26 mouse cellular contexts compared by ENCODE assay signal in the genomic region with DNA sequence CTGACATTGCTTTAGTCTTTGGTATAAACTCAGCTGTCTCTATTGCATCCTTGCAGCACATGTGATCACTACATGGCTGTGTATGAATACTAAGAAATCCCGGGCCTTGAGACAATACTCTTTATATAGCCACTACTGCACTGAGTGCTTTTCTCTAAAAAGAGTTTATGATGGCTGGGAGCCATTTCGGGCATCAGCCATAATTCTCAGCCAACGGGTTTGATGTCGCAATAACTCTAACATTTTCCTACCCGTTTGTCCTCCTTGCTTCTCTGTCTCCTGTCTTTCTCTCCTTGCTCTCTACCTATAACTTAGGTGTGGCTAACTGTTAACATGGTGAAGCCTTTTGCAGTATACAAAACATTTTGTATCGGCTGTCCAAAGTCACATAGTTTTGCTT.
DNase-seq lines count a peak whose midpoint lies in the region; ATAC-seq and TF ChIP-seq lines count a peak whose summit lies in the region.
"Had no signal": no experiment of that assay in that cellular context is flagged by ENCODE, and none has a peak within 500 bp of the region (broad histone marks: within the 10 kb centered on the region; RNA-seq: fewer than 3 reads in every experiment).

No protein-coding gene starts in this region.

- no peaks in the 10 kb centered on the region for H3K4me1 ChIP-seq in heart, embryonic 10.5 days
- H3K4me1 ChIP-seq in lung, postnatal 0 days (ENCODE audit: insufficient read depth, low read depth, low read length): no peaks in the 10 kb centered on the region
- H3K4me1 ChIP-seq: embryonic facial prominence, embryonic 13.5 days; embryonic facial prominence, embryonic 15.5 days; forebrain, embryonic 10.5 days; forebrain, embryonic 12.5 days had no signal

- no peak overlapping the region for H3K4me3 ChIP-seq in heart, embryonic 10.5 days
- no peak overlapping the region for H3K4me3 ChIP-seq in lung, postnatal 0 days (ENCODE audit: low read depth, low read length)
- H3K4me3 ChIP-seq in myocyte: no peak overlapping the region
- H3K4me3 ChIP-seq: embryonic facial prominence, embryonic 13.5 days; embryonic facial prominence, embryonic 15.5 days; erythroblast, embryonic 14.5 days; forebrain, embryonic 10.5 days; forebrain, embryonic 12.5 days had no signal

- no peaks in the 10 kb centered on the region for H3K9me3 ChIP-seq in heart, embryonic 10.5 days
- no peaks in the 10 kb centered on the region for H3K9me3 ChIP-seq in lung, postnatal 0 days (ENCODE audit: low read length)
- H3K9me3 ChIP-seq: embryonic facial prominence, embryonic 13.5 days; embryonic facial prominence, embryonic 15.5 days; forebrain, embryonic 10.5 days; forebrain, embryonic 12.5 days had no signal

- no peak for TF ChIP-seq POLR2A in myocyte (IDR thresholded peaks at IDR 0.05; ENCODE audit: insufficient read length, low read depth)

- no peaks in the 10 kb centered on the region for H3K36me3 ChIP-seq in heart, embryonic 10.5 days
- no peaks in the 10 kb centered on the region for H3K36me3 ChIP-seq in lung, postnatal 0 days (ENCODE audit: insufficient read depth, low read length)
- no peaks in the 10 kb centered on the region for H3K36me3 ChIP-seq in myocyte (ENCODE audit: control insufficient read depth, insufficient read depth)
- H3K36me3 ChIP-seq: embryonic facial prominence, embryonic 13.5 days; embryonic facial prominence, embryonic 15.5 days; forebrain, embryonic 10.5 days; forebrain, embryonic 12.5 days had no signal

- H3ac ChIP-seq in myocyte (ENCODE audit: control insufficient read depth, insufficient read length): no peak overlapping the region

- ATAC-seq in lung, postnatal 0 days: no peak; the same call in 1 of the 2 replicates
- ATAC-seq: activated CD4-positive, CD25-positive, alpha-beta regulatory T cell, adult 4 months; forebrain, embryonic 14.5 days; forebrain, embryonic 16.5 days; Patski had no signal

- no peaks in the 10 kb centered on the region for H3K79me2 ChIP-seq in myocyte (ENCODE audit: control insufficient read depth, insufficient read depth)

- no peak overlapping the region for H3K9ac ChIP-seq in lung, postnatal 0 days (replicated peaks; ENCODE audit: low read depth)
- H3K9ac ChIP-seq: embryonic facial prominence, embryonic 13.5 days; embryonic facial prominence, embryonic 15.5 days; forebrain, embryonic 12.5 days had no signal

- peak; percentile 7 for DNase-seq in heart, adult 11 months
- no peak for DNase-seq in heart, embryonic 10.5 days (ENCODE audit: low spot score)
- DNase-seq in lung, postnatal 0 days (ENCODE audit: low spot score): peak; percentile 9
- no peak for DNase-seq in lung, postnatal 25 days (ENCODE audit: low spot score)
- no peak for DNase-seq in kidney, postnatal 25 days
- DNase-seq: adrenal gland, adult 2 months; adrenal gland, postnatal 10 days; adrenal gland, postnatal 25 days; B cell, adult 2 months; cerebellum, adult 11 months; cerebellum, adult 18-20 months; cerebellum, adult 8-10 months; cerebellum, adult 9-11 months; cerebellum, postnatal 14 days; cerebellum, postnatal 36 days; embryo, embryonic 11 days had no signal

- H3K27me3 ChIP-seq in heart, embryonic 10.5 days (ENCODE audit: insufficient read depth, poor library complexity, severe bottlenecking): no peaks in the 10 kb centered on the region
- no peaks in the 10 kb centered on the region for H3K27me3 ChIP-seq in lung, postnatal 0 days (replicated peaks; ENCODE audit: insufficient read depth, low read length)
- H3K27me3 ChIP-seq in myocyte (ENCODE audit: control insufficient read depth, insufficient read depth, insufficient read length): no peaks in the 10 kb centered on the region
- H3K27me3 ChIP-seq: embryonic facial prominence, embryonic 13.5 days; embryonic facial prominence, embryonic 15.5 days; forebrain, embryonic 12.5 days; Patski had no signal

- no peak overlapping the region for H3K27ac ChIP-seq in heart, embryonic 10.5 days
- no peak overlapping the region for H3K27ac ChIP-seq in lung, postnatal 0 days (ENCODE audit: low read length)
- H3K27ac ChIP-seq: embryonic facial prominence, embryonic 13.5 days; embryonic facial prominence, embryonic 15.5 days; forebrain, embryonic 10.5 days; forebrain, embryonic 12.5 days had no signal

- H3K4me2 ChIP-seq in lung, postnatal 0 days (replicated peaks; ENCODE audit: low read depth, low read length): no peak overlapping the region
- no peak overlapping the region for H3K4me2 ChIP-seq in myocyte (ENCODE audit: low read depth)
- H3K4me2 ChIP-seq: embryonic facial prominence, embryonic 13.5 days; embryonic facial prominence, embryonic 15.5 days; forebrain, embryonic 12.5 days had no signal

- no peak for TF ChIP-seq CTCF in lung, postnatal 0 days (IDR thresholded peaks at IDR 0.05)

- no peak for TF ChIP-seq EP300 in lung, postnatal 0 days (IDR thresholded peaks at IDR 0.05)

- WGBS in heart, embryonic 10.5 days: 84% methylated on average over 6 of the region's 6 CpGs
- WGBS in lung, postnatal 0 days: 75% methylated on average over 6 of the region's 6 CpGs

TF ChIP-seq in myocyte, 11 proteins besides CTCF, POLR2A, EP300 and RAD21:
- TF ChIP-seq TCF3 (IDR thresholded peaks at IDR 0.05; ENCODE audit: insufficient read length, low read depth) (no peak), MYOG (IDR thresholded peaks at IDR 0.05; ENCODE audit: control insufficient read depth in 1 of 3, insufficient read depth in 1 of 3, insufficient read length in 2 of 3, low read depth in 2 of 3) (no peak), CEBPB (IDR thresholded peaks at IDR 0.05; ENCODE audit: insufficient read depth, poor library complexity, severe bottlenecking) (peak; percentile 66; the same call in 1 of the 2 replicates), TCF12 (IDR thresholded peaks at IDR 0.05; ENCODE audit: insufficient read depth, poor library complexity, severe bottlenecking) (no peak), MYOD1 (IDR thresholded peaks at IDR 0.05; ENCODE audit: control insufficient read depth in 1 of 3, insufficient read length in 2 of 3, low read depth in 2 of 3) (no peak)

Comparison
In these comparisons a context has a peak if more than half of its experiments do, and no peak if none do; other contexts are left out.
1. DNase-seq: peak in heart, adult 11 months (single experiment) and lung, postnatal 0 days (single experiment); none in heart, embryonic 10.5 days (single experiment), lung, postnatal 25 days (single experiment) and kidney, postnatal 25 days (0 of 2).